Mouse (Mus musculus): ENCODE data around the gene Tcf7. TPM values are rescaled to one million over a fixed set of nuclear protein-coding genes. Genes with fewer than 3 reads are reported as not detected.

The Tcf7 gene
- polyA plus RNA-seq (2017; shearing (Covaris generic)) = 1,000 to 10,000 TPM in 1 of 2 experiments, 100 to 1,000 TPM in 1; 492 to 1,223 TPM

DNA sequence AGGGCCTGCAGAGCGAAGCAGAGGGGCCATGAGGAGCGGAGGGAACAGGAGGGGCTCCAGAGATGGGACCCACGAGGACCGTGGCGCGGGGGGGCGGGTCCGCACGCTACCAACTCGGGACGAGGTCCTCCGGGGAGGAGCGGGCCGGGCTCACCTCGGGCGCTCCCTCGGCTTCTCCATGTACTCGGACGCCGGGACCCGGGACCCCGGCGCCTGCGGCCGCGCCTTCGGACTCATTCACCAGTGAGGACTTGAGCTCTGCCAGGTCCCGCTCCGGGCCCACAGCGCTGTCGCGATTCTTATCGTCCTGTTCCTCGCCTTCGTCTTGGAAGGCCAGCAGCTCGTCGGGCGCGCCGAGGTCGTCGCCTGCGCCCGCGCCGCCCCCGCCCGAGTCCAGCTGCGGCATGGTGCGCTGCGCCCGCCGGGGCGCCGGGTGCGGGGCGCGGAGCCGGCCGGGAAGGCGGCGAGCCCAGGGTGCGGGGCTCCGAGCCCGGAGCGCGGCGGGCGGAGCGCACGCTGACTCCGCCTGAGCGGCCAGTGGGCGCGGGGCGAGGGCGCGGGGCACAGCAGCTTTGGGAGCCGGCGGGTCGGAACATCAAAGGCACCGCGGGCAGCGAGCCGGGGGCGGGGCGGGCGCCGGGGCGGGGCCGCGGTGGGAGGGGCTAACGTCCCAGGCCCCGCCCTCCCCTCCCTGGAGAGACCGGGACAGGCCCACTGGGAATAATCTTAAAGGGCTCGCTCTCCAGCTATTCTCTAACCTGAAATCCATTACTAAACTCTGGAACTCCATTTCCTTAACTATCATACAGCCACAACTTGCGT is at the start of gene Tcf7:
Gene Tcf7, minus strand, starts transcription at position 241 of the 822 bp plus-strand sequence.

DNA sequence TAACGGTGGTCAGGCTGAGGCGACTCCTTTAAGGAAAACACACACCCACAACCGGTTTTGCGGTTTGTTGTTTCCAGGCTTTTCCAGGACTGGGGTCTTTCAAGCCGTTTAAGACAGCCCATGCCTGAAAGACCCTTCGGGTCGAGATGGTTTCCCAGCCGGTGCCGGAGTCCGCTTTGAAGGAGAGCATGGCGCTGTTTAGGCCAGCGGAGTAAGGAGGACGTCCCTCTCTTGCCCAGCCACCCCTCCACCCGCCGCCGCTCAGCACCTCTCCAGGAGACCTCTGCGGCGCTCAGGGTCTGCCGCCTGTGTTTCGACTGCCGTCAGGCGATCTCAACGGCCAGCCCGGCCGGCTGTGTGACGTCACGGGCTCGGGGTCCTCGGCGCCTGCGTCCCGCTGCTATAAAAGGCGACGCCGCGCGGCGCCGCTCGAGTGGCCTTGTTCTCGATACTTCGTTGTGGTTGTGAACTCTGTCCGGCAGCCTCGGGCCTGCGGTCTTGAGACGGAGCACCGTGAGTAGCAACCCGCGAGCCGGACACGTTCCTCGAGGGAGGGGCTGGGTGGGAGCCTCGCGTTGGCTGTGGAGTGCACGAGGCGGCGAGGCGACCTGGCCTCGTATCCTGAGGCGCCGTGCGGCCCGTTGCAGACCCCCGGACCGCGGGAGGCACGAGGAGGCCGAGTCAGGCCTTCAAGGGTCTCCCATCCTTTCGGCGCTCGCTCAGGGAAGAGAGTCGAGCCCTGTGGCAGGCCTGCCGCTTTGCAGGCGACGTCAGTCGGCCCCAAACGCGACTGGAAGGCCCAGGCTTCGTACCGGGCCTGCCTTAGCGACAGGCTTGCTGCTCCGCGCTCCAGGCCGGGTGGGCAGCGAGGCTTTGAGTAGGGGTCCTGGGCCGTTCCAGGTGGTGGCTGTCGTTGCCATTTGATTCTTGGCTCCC is 50.9 kb downstream of the Tcf7 start, which contains the start of gene Skp1a:
Gene Skp1a, plus strand, starts transcription at position 390 of the 936 bp plus-strand sequence.

GRCm38 (mm10) chr11:52213887-52214286 is 68.9 kb downstream of the Tcf7 start, which contains the start of gene Olfr1371:
Olfr1371 (minus strand) TSS chr11:52213987.

Other genes starting within 250 kb of the Tcf7 start
- gene Ppp2ca, start 184.3 kb downstream of the Tcf7 start, polyA plus RNA-seq (2017; shearing (Covaris generic)) = 100 to 1,000 TPM; 104 to 108 TPM
- not detected for gene Olfr1373, start 137.5 kb downstream of the Tcf7 start, polyA plus RNA-seq (2017; shearing (Covaris generic))
- gene Olfr1371, start 69.0 kb downstream of the Tcf7 start, polyA plus RNA-seq (2017; shearing (Covaris generic)) = not detected
- 100 to 1,000 TPM; 263 to 286 TPM for gene Skp1a, start 51.0 kb downstream of the Tcf7 start, polyA plus RNA-seq (2017; shearing (Covaris generic))
- 10 to 100 TPM; 70.6 to 81.5 TPM for gene Vdac1, start 77.8 kb upstream of the Tcf7 start, polyA plus RNA-seq (2017; shearing (Covaris generic))
- 10 to 100 TPM; 75.8 to 96.6 TPM for gene 9530068E07Rik, start 113.4 kb upstream of the Tcf7 start, polyA plus RNA-seq (2017; shearing (Covaris generic))

All from inflammation-experienced regulatory T-cells (primary cell).